Mouse (Mus musculus): ENCODE results near the gene Bcl7a. TPM values are rescaled to one million over a fixed set of nuclear protein-coding genes. Genes with fewer than 3 reads are reported as not detected.
A peak's percentile ranks its signal among the peaks of the same experiment; 100 is the strongest.

Gene Bcl7a
- 33.9 and 41.0 TPM in 2 replicates for total RNA-seq (2014; fragmentation: Nextera tagmentation)
- 13.4 and 14.8 TPM in 2 replicates for total RNA-seq (2017)
- 41.1 and 49.4 TPM in 2 replicates for polyA plus RNA-seq (2012)

GRCm38 (mm10) chr5:123343707-123344627 is at the start of gene Bcl7a:
Bcl7a (plus strand) TSS chr5:123343834.
- ATAC-seq (ENCODE audit: extremely low read depth, insufficient number of reproducible peaks, low FRiP score, poor library complexity, severe bottlenecking) (no peak; the same call in 1 of the 2 replicates), DNase-seq (ENCODE audit: low spot score) (peak; percentile 88)
- TF ChIP-seq TAL1 (conservative IDR thresholded peaks at IDR 0.05; ENCODE audit: low read depth, low read length) (no peak), GATA1 (IDR thresholded peaks at IDR 0.05; ENCODE audit: borderline replicate concordance, low read length) (no peak), CTCF (IDR thresholded peaks at IDR 0.05; ENCODE audit: low read depth, low read length) (no peak), POLR2AphosphoS5 (IDR thresholded peaks at IDR 0.05; ENCODE audit: insufficient replicate concordance, low read depth, low read length) (no peak), GATA2 (IDR thresholded peaks at IDR 0.05; ENCODE audit: borderline replicate concordance, low read depth, low read length) (no peak)
- Histone ChIP-seq H3K4me1 (ENCODE audit: insufficient read depth, low read depth, low read length) (peaks cover 43% of the 10 kb centered on the region), H3K4me3 (ENCODE audit: low read depth, low read length) (peak within 1 kb of the TSS; percentile 89), H3K9me3 (replicated peaks) (no peaks in the 10 kb centered on the region), H3K27me3 (ENCODE audit: insufficient read depth, low read length) (no peaks in the 10 kb centered on the region), H3K36me3 (replicated peaks) (peaks cover 26% of the 10 kb centered on the region)

- DNase-seq (ENCODE audit: low spot score) (no peak), ATAC-seq (ENCODE audit: extremely low read depth, insufficient number of reproducible peaks, low FRiP score, poor library complexity, severe bottlenecking) (no peak)
- Histone ChIP-seq H3K9me3 (replicated peaks) (no peaks in the 10 kb centered on the region), H3K4me3 (ENCODE audit: low read depth, low read length) (no peak overlapping the region), H3K27me3 (ENCODE audit: insufficient read depth, low read length) (peaks cover 23% of the 10 kb centered on the region), H3K36me3 (replicated peaks) (no peaks in the 10 kb centered on the region), H3K4me1 (ENCODE audit: insufficient read depth, low read depth, low read length) (no peaks in the 10 kb centered on the region)
- no peak for TF ChIP-seq CTCF (IDR thresholded peaks at IDR 0.05; ENCODE audit: low read depth, low read length)
- no peak for TF ChIP-seq GATA1 (IDR thresholded peaks at IDR 0.05; ENCODE audit: borderline replicate concordance, low read length)
- no peak for TF ChIP-seq TAL1 (conservative IDR thresholded peaks at IDR 0.05; ENCODE audit: low read depth, low read length)
- no peak for TF ChIP-seq POLR2AphosphoS5 (IDR thresholded peaks at IDR 0.05; ENCODE audit: insufficient replicate concordance, low read depth, low read length)
- no peak for TF ChIP-seq GATA2 (IDR thresholded peaks at IDR 0.05; ENCODE audit: borderline replicate concordance, low read depth, low read length)
Measured at GRCm38 (mm10) chr5:123294653-123295052, 49.0 kb upstream of the Bcl7a start.

GRCm38 (mm10) chr5:123296224-123296806 is 47.3 kb upstream of the Bcl7a start:
- no peaks in the 10 kb centered on the region for H3K9me3 ChIP-seq (replicated peaks)
- H3K4me1 ChIP-seq (ENCODE audit: insufficient read depth, low read depth, low read length) = no peaks in the 10 kb centered on the region
- DNase-seq (ENCODE audit: low spot score) (peak; percentile 25), ATAC-seq (ENCODE audit: extremely low read depth, insufficient number of reproducible peaks, low FRiP score, poor library complexity, severe bottlenecking) (no peak)
- no peak overlapping the region for H3K4me3 ChIP-seq (ENCODE audit: low read depth, low read length)
- H3K27me3 ChIP-seq (ENCODE audit: insufficient read depth, low read length) = peaks cover 22% of the 10 kb centered on the region
- no peaks in the 10 kb centered on the region for H3K36me3 ChIP-seq (replicated peaks)
- no peak for TF ChIP-seq CTCF (IDR thresholded peaks at IDR 0.05; ENCODE audit: low read depth, low read length)
- no peak for TF ChIP-seq TAL1 (conservative IDR thresholded peaks at IDR 0.05; ENCODE audit: low read depth, low read length)
- TF ChIP-seq GATA1 (IDR thresholded peaks at IDR 0.05; ENCODE audit: borderline replicate concordance, low read length) = no peak
- no peak for TF ChIP-seq GATA2 (IDR thresholded peaks at IDR 0.05; ENCODE audit: borderline replicate concordance, low read depth, low read length)
- TF ChIP-seq POLR2AphosphoS5 (IDR thresholded peaks at IDR 0.05; ENCODE audit: insufficient replicate concordance, low read depth, low read length) = no peak

- peaks cover 21% of the 10 kb centered on the region for H3K27me3 ChIP-seq (ENCODE audit: insufficient read depth, low read length)
Measured at GRCm38 (mm10) chr5:123296972-123297754, 46.5 kb upstream of the Bcl7a start.

GRCm38 (mm10) chr5:123297830-123298229 is 45.8 kb upstream of the Bcl7a start:
- DNase-seq (ENCODE audit: low spot score) (no peak), ATAC-seq (ENCODE audit: extremely low read depth, insufficient number of reproducible peaks, low FRiP score, poor library complexity, severe bottlenecking) (no peak)
- Histone ChIP-seq H3K4me1 (ENCODE audit: insufficient read depth, low read depth, low read length) (no peaks in the 10 kb centered on the region), H3K4me3 (ENCODE audit: low read depth, low read length) (no peak overlapping the region), H3K9me3 (replicated peaks) (no peaks in the 10 kb centered on the region), H3K27me3 (ENCODE audit: insufficient read depth, low read length) (peaks cover 21% of the 10 kb centered on the region), H3K36me3 (replicated peaks) (no peaks in the 10 kb centered on the region)
- no peak for TF ChIP-seq POLR2AphosphoS5 (IDR thresholded peaks at IDR 0.05; ENCODE audit: insufficient replicate concordance, low read depth, low read length)
- TF ChIP-seq CTCF (IDR thresholded peaks at IDR 0.05; ENCODE audit: low read depth, low read length) = no peak
- no peak for TF ChIP-seq GATA1 (IDR thresholded peaks at IDR 0.05; ENCODE audit: borderline replicate concordance, low read length)
- TF ChIP-seq TAL1 (conservative IDR thresholded peaks at IDR 0.05; ENCODE audit: low read depth, low read length) = no peak
- no peak for TF ChIP-seq GATA2 (IDR thresholded peaks at IDR 0.05; ENCODE audit: borderline replicate concordance, low read depth, low read length)

More at GRCm38 (mm10) chr5:123296972-123297754, 46.5 kb upstream of the Bcl7a start:
- H3K4me1 ChIP-seq (ENCODE audit: insufficient read depth, low read depth, low read length) = no peaks in the 10 kb centered on the region
- H3K9me3 ChIP-seq (replicated peaks) = no peaks in the 10 kb centered on the region
- no peaks in the 10 kb centered on the region for H3K36me3 ChIP-seq (replicated peaks)
- no peak overlapping the region for H3K4me3 ChIP-seq (ENCODE audit: low read depth, low read length)
- TF ChIP-seq POLR2AphosphoS5 (IDR thresholded peaks at IDR 0.05; ENCODE audit: insufficient replicate concordance, low read depth, low read length) (no peak), GATA1 (IDR thresholded peaks at IDR 0.05; ENCODE audit: borderline replicate concordance, low read length) (no peak), GATA2 (IDR thresholded peaks at IDR 0.05; ENCODE audit: borderline replicate concordance, low read depth, low read length) (no peak), TAL1 (conservative IDR thresholded peaks at IDR 0.05; ENCODE audit: low read depth, low read length) (no peak), CTCF (IDR thresholded peaks at IDR 0.05; ENCODE audit: low read depth, low read length) (no peak)
- no peak for ATAC-seq (ENCODE audit: extremely low read depth, insufficient number of reproducible peaks, low FRiP score, poor library complexity, severe bottlenecking)
- no peak for DNase-seq (ENCODE audit: low spot score)
